Mouse (Mus musculus) brown adipose tissue, adult 24 weeks (tissue): ENCODE measurements around the gene Gm21762. TPM values are rescaled to one million over a fixed set of nuclear protein-coding genes. Genes with fewer than 3 reads are reported as not detected.
"Not testable (repeated sequence)": the region's sequence is repeated elsewhere in the genome, so short reads cannot be mapped to it uniquely, and the experiment has no call there.

ENCODE experiments used
- H3K27ac ChIP-seq: fragments of 200-500 bp; replicated peaks from 2 replicates; pipeline ENCODE4 v1.5.1; 2012; ENCODE audit warnings: low read depth, mild to moderate bottlenecking, low read length
- H3K4me1 ChIP-seq: fragments of 200-500 bp; 2 replicates; pipeline ENCODE4 v1.6.1; 2012; ENCODE audit warnings: low read length, mixed read lengths; ENCODE audit not compliant: control insufficient read depth, insufficient read depth, insufficient read length
- H3K4me3 ChIP-seq: fragments of 200-500 bp; 2 replicates; pipeline ENCODE4 v1.5.1; 2012; ENCODE audit warnings: low read depth, mild to moderate bottlenecking, low read length, moderate library complexity; ENCODE audit not compliant: insufficient read depth
- polyA plus RNA-seq: library from polyadenylated mRNA; stranded (reverse); fragments of >200 nt; gene quantifications from 2 replicates; pipeline ENCODE4 v1.2.4, GENCODE M21; 2012; ENCODE audit not compliant: missing spikeins, insufficient read depth, insufficient read length

The Gm21762 gene
- polyA plus RNA-seq = not detected in 2 replicates

DNA sequence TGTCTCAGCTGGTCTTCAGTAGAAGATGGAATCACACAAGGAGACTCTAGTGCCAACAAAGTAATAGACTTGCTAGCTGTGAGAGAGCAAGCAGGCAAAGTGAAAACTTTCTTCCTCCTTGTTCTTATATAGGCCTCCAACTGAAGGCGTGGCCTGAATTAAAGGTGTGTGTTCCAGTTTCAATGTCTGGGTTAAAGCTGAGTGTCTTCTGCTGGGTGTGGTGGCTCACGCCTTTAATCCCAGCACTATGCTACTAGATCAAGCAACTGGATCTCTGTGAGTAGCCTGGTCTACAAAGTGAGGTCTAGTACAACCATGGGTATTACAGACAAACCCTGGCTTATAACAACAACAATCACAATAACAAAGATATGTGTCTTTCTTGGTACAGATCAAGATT is at the start of gene Gm21762:
Gm21762 (minus strand) TSS at position 101 of the 400 bp plus-strand sequence.
- H3K4me1 ChIP-seq, H3K4me3 ChIP-seq, H3K27ac ChIP-seq: not testable (repeated sequence)

DNA sequence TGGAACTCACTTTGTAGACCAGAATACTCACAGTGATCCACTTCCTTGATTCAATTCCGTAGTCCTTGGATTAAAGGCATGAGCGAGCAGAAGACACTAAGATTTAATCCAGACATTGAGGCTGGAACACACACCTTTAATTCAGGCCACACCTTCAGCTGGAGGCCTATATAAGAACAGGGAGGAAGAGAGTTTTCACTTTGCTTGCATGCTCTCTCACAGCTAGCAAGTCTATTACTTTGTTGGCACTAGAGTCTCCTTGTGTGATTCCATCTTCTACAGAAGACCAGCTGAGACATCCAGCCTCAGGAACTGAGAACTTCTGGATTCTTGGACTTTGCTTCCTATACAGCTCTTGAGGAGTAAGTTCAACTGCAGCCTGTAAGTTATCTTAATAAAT is 47.1 kb upstream of the Gm21762 start, which contains the start of gene AF067061:
AF067061 (plus strand) TSS at position 245 of the 400 bp plus-strand sequence.
- H3K4me3 ChIP-seq, H3K4me1 ChIP-seq, H3K27ac ChIP-seq: not testable (repeated sequence)

DNA sequence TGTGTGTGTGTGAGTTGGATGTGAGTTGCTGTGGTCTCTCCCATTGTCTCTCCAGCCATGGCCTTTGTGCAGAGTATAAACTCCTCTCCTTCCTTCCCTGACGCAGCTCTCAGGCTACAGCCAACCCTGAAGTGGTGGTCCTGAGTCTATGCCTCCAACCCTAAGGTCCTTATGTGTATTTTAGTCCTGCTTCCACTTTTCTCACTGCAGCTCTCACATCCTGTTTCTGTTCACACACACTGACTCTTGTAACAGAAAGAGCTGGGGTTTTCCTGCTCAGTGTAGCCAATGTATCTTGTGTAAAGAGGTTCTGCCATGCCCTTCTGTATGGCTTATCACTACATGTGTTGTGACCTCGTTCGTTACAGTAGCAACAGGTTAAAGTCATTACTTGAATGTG is 44.0 kb upstream of the Gm21762 start:
- H3K4me3 ChIP-seq, H3K4me1 ChIP-seq, H3K27ac ChIP-seq: not testable (repeated sequence)

DNA sequence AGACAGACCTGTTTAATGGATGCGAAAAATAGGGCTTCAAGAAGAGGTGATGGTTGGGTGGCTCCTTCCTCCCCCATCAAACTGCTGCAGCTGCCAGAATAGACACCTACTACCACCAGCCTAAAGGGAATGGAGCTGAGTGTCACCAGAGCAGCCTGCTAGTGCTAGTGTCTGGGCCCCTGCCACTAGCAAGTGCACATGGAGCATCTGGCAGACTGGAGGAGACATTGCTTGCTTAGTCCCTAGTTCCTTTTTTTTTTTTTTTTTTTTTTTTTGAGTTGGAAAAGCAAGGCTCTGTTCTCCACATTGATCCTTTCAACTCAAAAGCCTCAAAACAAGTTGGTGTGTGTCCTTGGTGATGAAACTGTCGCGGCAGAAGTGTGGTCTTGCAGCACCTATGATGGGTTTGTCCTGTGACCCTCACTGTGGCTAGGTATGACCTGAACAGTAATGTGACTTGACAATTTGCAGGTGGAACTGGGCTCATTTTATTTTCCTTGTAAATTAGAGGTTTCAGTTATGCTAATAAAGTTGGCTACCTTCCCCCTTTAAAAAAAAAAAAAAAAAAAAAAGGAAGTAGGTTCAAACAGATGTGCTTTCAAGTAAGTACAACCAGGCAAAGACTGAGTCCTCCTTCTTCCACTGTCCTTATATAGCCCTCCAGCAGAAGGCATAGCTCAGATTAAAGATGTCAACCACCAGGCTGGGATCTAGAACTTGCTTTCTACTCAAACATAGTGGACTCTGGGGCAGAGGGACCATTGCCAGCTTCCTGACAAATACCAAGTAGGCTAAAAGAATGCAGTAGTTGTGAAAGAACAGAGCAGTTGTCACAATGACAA is 43.3 kb upstream of the Gm21762 start:
- H3K27ac ChIP-seq, H3K4me1 ChIP-seq, H3K4me3 ChIP-seq: not testable (repeated sequence)

DNA sequence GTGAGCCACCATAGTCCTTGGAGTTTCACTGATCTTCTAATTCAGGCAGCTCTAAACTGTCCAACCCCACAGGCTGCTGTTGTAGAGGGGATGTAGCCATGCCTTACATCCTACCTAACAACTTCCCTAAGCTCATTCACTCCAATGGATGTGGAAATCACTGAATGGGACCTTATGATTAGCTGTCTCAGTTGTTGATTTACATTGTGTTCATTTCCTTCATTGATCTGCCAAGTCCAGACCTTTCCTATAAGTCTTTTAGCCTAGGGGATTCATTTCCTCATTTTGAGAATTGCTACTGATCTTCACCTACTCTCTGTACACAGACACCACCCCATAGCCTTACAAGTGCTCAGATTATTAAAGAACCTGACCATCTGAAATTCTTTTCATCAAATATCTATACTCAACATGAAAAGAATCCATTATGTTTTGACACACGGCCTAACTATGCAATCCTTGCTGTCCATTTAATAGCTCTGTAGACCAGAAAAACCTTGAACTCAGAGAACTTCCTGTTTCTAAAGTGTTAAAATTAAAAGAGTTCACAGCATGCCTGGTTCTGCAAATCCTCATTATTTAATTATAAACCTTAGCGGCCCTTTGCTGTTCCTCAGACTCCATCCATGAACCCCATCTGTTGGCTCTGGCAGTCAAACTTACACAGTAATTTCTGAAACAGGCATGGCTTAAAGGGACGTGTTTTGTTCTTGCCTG is 35.6 kb upstream of the Gm21762 start:
- not testable (repeated sequence) for H3K4me3 ChIP-seq, H3K4me1 ChIP-seq, H3K27ac ChIP-seq

DNA sequence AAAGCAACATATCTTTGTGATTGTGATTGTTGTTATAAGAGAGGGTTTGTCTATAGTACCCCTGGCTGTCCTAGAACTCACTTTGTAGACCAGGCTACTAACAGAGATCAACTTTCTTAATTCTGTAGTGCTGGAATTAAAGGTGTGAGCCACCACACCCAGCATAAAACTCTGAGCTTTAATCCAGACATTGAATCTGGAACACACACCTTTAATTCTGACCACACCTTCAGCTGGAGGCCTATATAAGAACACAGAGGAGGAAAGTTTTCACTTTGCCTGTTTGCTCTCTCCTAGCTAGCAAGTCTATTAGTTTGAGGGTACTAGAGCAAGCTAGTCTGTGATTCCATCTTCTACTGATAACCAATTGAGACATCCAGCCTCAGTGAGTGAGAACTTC is 23.1 kb upstream of the Gm21762 start, which contains the start of gene Gm21731:
Gm21731 (plus strand) TSS at position 301 of the 400 bp plus-strand sequence.
- H3K27ac ChIP-seq, H3K4me1 ChIP-seq: not testable (repeated sequence)

DNA sequence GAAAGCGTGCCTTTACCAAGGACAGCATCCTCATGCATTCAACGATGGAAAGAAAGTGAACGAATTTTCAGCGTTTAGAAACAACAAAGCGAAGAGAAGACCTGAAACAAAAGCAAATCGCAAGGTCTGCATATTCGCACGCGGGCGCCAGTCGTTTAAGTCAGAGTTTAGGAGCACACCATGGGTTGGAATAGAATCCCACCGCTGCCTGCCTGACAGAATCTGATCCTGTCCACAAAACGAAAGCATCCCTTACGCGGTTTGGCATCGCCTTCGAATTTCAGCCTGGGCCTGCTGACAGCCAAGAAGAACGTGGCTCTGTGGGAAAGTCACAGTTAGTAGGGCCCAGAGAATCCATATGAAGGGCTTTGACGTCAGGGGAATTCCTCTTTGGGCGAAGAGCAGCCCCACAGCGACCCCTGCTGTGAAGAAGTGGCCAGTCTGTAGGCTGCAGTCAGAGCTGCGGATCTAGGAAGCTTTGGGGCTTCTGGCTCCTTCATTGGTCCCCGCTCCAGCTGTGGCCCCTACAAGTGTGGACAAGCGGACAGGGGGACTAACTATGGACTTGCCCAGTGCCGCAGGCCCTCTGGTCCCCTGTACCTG is 16.8 kb upstream of the Gm21762 start:
- H3K4me1 ChIP-seq, H3K27ac ChIP-seq, H3K4me3 ChIP-seq: not testable (repeated sequence)

More for the DNA sequence above, 23.1 kb upstream of the Gm21762 start, which contains the start of gene Gm21731:
- not testable (repeated sequence) for H3K4me3 ChIP-seq

DNA sequence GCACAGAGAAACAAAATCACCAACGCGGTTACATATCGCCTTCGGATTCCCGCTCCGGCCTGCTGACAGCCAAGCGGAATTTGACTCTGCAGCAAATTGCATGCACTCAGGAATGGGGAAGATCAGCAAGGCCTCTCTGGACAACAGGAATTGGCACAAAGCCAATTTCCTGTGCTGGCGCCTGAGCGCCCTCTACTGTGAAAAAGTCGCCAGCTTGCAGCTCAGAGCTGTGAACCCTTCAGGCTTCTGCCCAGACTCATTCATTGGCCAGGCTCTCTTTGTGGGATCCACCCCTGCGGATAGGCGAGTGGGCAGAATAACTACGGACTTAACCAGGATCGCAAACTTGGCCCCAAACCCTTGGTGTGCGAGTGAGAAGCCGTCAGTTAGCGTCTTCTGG is 16.1 kb upstream of the Gm21762 start:
- H3K27ac ChIP-seq, H3K4me3 ChIP-seq, H3K4me1 ChIP-seq: not testable (repeated sequence)

DNA sequence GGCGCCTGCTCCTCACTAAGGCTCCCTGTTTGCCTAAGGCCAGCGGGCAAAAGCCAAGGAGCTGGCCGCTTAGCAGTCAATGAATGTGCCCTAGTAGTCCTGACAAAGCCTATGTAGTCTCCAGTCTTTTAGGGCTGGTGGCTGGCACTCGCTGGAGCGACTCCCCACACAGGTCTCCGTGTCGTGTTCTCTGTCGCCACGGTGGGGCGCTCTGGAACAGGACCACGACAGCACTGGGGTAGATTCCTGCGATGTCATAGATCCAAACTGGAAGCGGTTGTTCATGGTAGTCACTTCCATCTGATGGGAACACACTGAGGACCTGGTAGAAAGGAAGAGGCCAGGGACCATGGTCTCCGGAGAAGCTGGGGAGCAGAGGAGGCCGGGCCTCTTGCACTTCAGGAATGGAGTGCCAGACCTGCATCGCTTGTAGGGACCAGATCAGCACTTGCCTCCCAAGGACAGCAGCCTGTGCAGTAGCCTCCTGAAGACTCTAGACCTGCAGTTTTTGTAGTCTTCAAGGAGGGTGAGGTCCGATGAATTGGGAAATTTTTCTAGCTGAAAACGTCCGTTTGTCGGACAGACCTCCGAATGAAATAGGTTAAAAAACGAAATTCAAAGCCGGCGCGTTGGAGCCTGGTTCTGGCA is 7.4 kb upstream of the Gm21762 start:
- H3K4me3 ChIP-seq, H3K4me1 ChIP-seq, H3K27ac ChIP-seq: not testable (repeated sequence)

DNA sequence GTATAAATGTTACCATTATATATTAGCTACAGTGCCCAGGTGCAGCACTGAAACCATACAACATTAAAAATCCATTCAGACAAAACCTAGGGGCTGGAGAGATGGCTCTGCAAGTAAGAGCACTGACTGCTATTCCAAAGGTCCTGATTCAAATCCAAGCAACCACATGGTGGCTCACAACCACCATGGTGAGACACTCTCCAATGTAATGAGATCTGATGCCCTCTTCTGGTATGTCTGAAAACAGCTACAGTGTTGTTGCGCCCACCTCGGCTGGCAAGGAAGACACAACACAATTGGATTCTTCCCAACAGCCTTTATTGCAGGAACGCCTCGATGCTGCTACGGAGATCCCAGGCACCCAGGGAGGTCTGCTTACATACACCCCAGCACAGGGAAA is 5.2 kb upstream of the Gm21762 start:
- H3K4me3 ChIP-seq, H3K4me1 ChIP-seq, H3K27ac ChIP-seq: not testable (repeated sequence)

DNA sequence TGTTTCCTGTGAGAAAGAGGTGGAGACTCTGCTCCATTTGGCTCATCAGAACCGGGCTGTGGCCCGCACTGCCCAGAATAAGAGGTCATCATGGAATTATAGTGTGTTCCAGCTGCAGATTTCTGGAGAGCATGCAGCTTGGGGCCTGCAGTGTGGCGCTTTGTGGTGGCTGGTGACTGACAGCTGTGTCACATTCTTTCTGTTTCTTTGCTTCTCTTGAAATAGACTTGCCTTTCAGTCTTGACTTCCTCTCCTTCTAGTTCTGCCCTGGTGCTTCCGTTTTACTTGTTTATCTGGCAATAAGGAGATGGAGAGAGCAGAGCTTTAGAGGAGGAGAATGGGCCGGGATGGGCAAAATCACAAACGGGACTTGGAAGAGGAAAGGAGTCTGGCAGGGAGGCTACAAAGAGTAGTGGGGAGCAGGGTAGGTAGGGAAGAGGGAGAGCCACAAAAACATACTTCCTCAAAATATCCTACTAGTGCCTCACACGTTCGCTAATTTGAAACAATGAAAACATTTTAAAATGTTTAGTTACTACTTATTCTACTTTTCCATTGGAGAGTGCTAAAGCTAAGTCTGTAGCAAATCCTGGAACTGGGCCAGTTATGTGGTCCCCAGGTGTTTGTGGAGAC is 19.4 kb downstream of the Gm21762 start:
- not testable (repeated sequence) for H3K27ac ChIP-seq, H3K4me1 ChIP-seq, H3K4me3 ChIP-seq

DNA sequence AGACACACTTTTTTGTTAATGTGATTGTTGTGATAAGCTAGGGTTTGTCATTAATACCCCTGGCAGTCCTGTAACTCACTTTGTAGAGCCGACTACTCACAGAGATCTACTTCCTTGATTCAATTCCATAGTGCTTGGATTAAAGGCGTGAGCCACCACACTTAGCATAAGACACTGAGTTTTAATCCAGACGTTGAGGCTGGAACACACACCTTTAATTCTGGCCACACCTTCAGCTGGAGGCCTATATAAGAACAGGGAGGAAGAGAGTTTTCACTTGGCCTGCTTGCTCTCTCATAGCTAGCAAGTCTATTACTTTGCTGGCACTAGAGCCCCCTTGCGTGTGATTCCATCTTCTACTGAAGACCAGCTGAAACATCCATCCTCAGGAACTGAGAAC is 43.6 kb downstream of the Gm21762 start, which contains the start of gene Gm21818:
Gm21818 (plus strand) TSS at position 301 of the 400 bp plus-strand sequence.
- not testable (repeated sequence) for H3K27ac ChIP-seq, H3K4me3 ChIP-seq, H3K4me1 ChIP-seq

DNA sequence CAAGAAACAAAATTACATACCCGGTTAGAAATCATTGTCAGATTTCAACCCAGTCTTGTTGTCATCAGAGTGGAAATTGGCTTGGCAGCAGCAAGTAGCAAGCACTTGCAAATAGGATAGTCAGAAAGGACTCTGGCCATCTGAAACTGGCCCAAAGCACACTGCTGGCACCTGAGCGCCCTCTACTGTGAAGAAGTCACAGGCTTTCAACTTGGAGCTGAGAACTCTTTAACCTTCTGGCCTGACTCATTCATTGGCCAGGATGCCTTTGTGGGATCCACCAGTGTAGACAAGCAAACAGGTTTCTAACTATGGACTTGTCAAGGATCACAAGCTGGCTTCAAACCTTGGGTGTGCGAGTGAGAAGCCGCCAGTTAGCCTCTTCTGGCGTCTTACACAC is 47.4 kb downstream of the Gm21762 start:
- H3K4me1 ChIP-seq, H3K27ac ChIP-seq, H3K4me3 ChIP-seq: not testable (repeated sequence)
